In genomic region chr8:47289641-47290040, GRCm38 (mm10) we compare ENCODE assay signal across 8 mouse cellular contexts.
A peak's percentile ranks its signal among the peaks of the same experiment; 100 is the strongest.
DNase-seq lines count a peak whose midpoint lies in the region; ATAC-seq and TF ChIP-seq lines count a peak whose summit lies in the region.

No protein-coding gene starts in this region.

- H3K4me1 ChIP-seq in lung, embryonic 14.5 days (ENCODE audit: insufficient read depth) = 0 out of 2 replicates have a peak, but pooled peaks cover 4% of the 10 kb centered on the region
- H3K4me1 ChIP-seq in embryonic facial prominence, embryonic 14.5 days (ENCODE audit: control insufficient read depth, insufficient read depth, low read length) = peaks cover 8% of the 10 kb centered on the region; the same call in 1 of the 2 replicates
- peaks cover 42% of the 10 kb centered on the region for H3K4me1 ChIP-seq in limb, embryonic 13.5 days

- peak overlapping the region; percentile 97 for H3K4me2 ChIP-seq in lung, embryonic 14.5 days
- peak overlapping the region; percentile 86 for H3K4me2 ChIP-seq in embryonic facial prominence, embryonic 14.5 days (ENCODE audit: low read depth, low read length)
- peak overlapping the region; percentile 83 for H3K4me2 ChIP-seq in limb, embryonic 13.5 days (replicated peaks)

- no peak for TF ChIP-seq CTCF in lung, embryonic 14.5 days (IDR thresholded peaks at IDR 0.05; ENCODE audit: low read depth)

- H3K4me3 ChIP-seq in lung, embryonic 14.5 days (ENCODE audit: low read depth, low read length) = peak overlapping the region; percentile 69
- H3K4me3 ChIP-seq in embryonic facial prominence, embryonic 14.5 days (ENCODE audit: low read depth, low read length) = peak overlapping the region; percentile 85
- H3K4me3 ChIP-seq in limb, embryonic 13.5 days = peak overlapping the region; percentile 84

- intact Hi-C loops in gastrocnemius, postnatal 14 days (cut with DNase I; ENCODE audit: low total_unique reads) = loop anchor here (10.0 kb wide), 1 partner anchor 75 kb away; no protein-coding TSS in a partner anchor

- no peak overlapping the region for H3K27ac ChIP-seq in lung, embryonic 14.5 days (ENCODE audit: low read depth)
- peak overlapping the region; percentile 94; the same call in 1 of the 2 replicates for H3K27ac ChIP-seq in embryonic facial prominence, embryonic 14.5 days (replicated peaks; ENCODE audit: low read depth, low read length)
- no peak overlapping the region for H3K27ac ChIP-seq in limb, embryonic 13.5 days

- peak; percentile 22 for DNase-seq in lung, embryonic 14.5 days
- DNase-seq in lung, postnatal 25 days (ENCODE audit: low spot score) = no peak
- DNase-seq in embryonic facial prominence, embryonic 14.5 days (ENCODE audit: low spot score) = peak; percentile 35
- DNase-seq in retina, postnatal 7 days (ENCODE audit: low read depth, low spot score) = peak; percentile 14
- DNase-seq in urinary bladder, postnatal 36 days (ENCODE audit: low spot score in 2 of 2) = no peak
- no peak for DNase-seq in kidney, adult 11 months
- no peak for DNase-seq in gastrocnemius, postnatal 14 days

- H3K9ac ChIP-seq in lung, embryonic 14.5 days = no peak overlapping the region; the same call in 1 of the 2 replicates
- peak overlapping the region; percentile 94 for H3K9ac ChIP-seq in embryonic facial prominence, embryonic 14.5 days (ENCODE audit: low read depth, low read length)
- peak overlapping the region; percentile 96 for H3K9ac ChIP-seq in limb, embryonic 13.5 days

- H3K27me3 ChIP-seq in lung, embryonic 14.5 days (ENCODE audit: insufficient read depth, low read length) = 0 out of 2 replicates have a peak, but pooled peaks cover 3% of the 10 kb centered on the region
- H3K27me3 ChIP-seq in embryonic facial prominence, embryonic 14.5 days (replicated peaks; ENCODE audit: control insufficient read depth, insufficient read depth, low read length) = no peaks in the 10 kb centered on the region
- no peaks in the 10 kb centered on the region for H3K27me3 ChIP-seq in limb, embryonic 13.5 days

- no peaks in the 10 kb centered on the region for H3K36me3 ChIP-seq in lung, embryonic 14.5 days (ENCODE audit: insufficient read depth)
- H3K36me3 ChIP-seq in embryonic facial prominence, embryonic 14.5 days (ENCODE audit: control insufficient read depth, insufficient read depth, low read length) = no peaks in the 10 kb centered on the region
- no peaks in the 10 kb centered on the region for H3K36me3 ChIP-seq in limb, embryonic 13.5 days

- no peaks in the 10 kb centered on the region for H3K9me3 ChIP-seq in lung, embryonic 14.5 days (ENCODE audit: low read depth, low read length)
- H3K9me3 ChIP-seq in embryonic facial prominence, embryonic 14.5 days (ENCODE audit: control insufficient read depth, low read length) = no peaks in the 10 kb centered on the region
- no peaks in the 10 kb centered on the region for H3K9me3 ChIP-seq in limb, embryonic 13.5 days

- ATAC-seq in lung, embryonic 14.5 days (ENCODE audit: insufficient read depth) = no peak
- no peak for ATAC-seq in embryonic facial prominence, embryonic 14.5 days (ENCODE audit: low read depth)
- ATAC-seq in limb, embryonic 13.5 days (ENCODE audit: low FRiP score, low read depth) = no peak

- 11% methylated on average over 6 of the region's 6 CpGs for WGBS in lung, embryonic 14.5 days
- WGBS in embryonic facial prominence, embryonic 14.5 days = 10% methylated on average over 6 of the region's 6 CpGs
- WGBS in limb, embryonic 13.5 days = 8% methylated on average over 6 of the region's 6 CpGs

Comparison
In these comparisons a context has a peak if more than half of its experiments do, and no peak if none do; other contexts are left out.
1. DNase-seq: peak in lung, embryonic 14.5 days (single experiment), embryonic facial prominence, embryonic 14.5 days (single experiment) and retina, postnatal 7 days (single experiment); none in lung, postnatal 25 days (single experiment), urinary bladder, postnatal 36 days (0 of 2), kidney, adult 11 months (single experiment) and gastrocnemius, postnatal 14 days (single experiment).
2. Peak in every context shown above with its lines, with median percentiles within 50 percentile points of each other: H3K4me2 ChIP-seq and H3K4me3 ChIP-seq.